Mouse (Mus musculus): Measurements from ENCODE around the gene Lrrc46.
A peak's percentile ranks its signal among the peaks of the same experiment; 100 is the strongest.

- TF ChIP-seq CTCF (IDR thresholded peaks at IDR 0.05; ENCODE audit: extremely low read depth, insufficient read length, insufficient replicate concordance, low read depth, low read length) (peak; percentile 90; the same call in 1 of the 2 replicates), POLR2A (IDR thresholded peaks at IDR 0.05; ENCODE audit: low read depth, low read length) (peak; percentile 58)
These were observed 11.4 kb downstream of the Lrrc46 start, which contains the start of gene Scrn2 for GRCm38 (mm10) chr11:97029686-97030417.

Measured in small intestine, adult 2 months (tissue).